Comparison of ENCODE assay signal across 10 mouse cellular contexts in the genomic region with DNA sequence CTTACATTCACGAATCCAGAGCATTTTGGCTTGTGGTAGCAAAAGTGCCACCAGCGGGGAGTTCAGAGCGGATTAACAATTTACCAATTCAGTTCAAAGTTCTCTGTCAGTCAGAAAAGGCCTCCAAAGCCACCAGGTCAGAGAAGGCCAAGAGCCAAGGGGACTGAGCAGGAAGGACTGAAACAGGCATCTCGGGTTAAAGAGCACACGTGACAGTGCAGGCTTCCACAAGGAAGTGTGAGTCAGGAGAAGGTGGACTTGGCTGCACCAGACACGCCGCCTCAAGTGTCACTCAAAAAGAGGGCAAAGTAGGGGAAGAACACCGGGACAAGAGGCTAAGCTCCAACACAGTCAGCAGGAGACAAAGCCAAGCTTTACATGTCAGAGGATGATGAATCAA. TPM values are rescaled to one million over a fixed set of nuclear protein-coding genes. Genes with fewer than 3 reads are reported as not detected.
A peak's percentile ranks its signal among the peaks of the same experiment; 100 is the strongest.
DNase-seq lines count a peak whose midpoint lies in the region; ATAC-seq lines count a peak whose summit lies in the region.
"Had no signal": no experiment of that assay in that cellular context is flagged by ENCODE, and none has a peak within 500 bp of the region (broad histone marks: within the 10 kb centered on the region; RNA-seq: fewer than 3 reads in every experiment).

No protein-coding gene starts in this region.

- no peaks in the 10 kb centered on the region for H3K9me3 ChIP-seq in intestine, embryonic 14.5 days (ENCODE audit: control insufficient read depth, low read length)
- H3K9me3 ChIP-seq in forebrain, embryonic 11.5 days (ENCODE audit: control insufficient read depth, low read length): no peaks in the 10 kb centered on the region
- H3K9me3 ChIP-seq: limb, embryonic 15.5 days had no signal

- ATAC-seq in intestine, embryonic 14.5 days (replicated peaks; ENCODE audit: low FRiP score, low TSS enrichment, low read depth): no peak
- no peak for ATAC-seq in forebrain, embryonic 11.5 days (replicated peaks; ENCODE audit: low FRiP score)

- H3K27me3 ChIP-seq in intestine, embryonic 14.5 days (replicated peaks; ENCODE audit: control insufficient read depth, insufficient read depth, low read length): no peaks in the 10 kb centered on the region
- H3K27me3 ChIP-seq in forebrain, embryonic 11.5 days (ENCODE audit: control insufficient read depth, insufficient read depth, low read length): no peaks in the 10 kb centered on the region
- H3K27me3 ChIP-seq: limb, embryonic 15.5 days had no signal

- H3K4me2 ChIP-seq in intestine, embryonic 14.5 days (ENCODE audit: low read length): no peak overlapping the region
- no peak overlapping the region for H3K4me2 ChIP-seq in forebrain, embryonic 11.5 days (ENCODE audit: low read depth, low read length, severe bottlenecking)
- H3K4me2 ChIP-seq: limb, embryonic 15.5 days had no signal

- H3K27ac ChIP-seq in intestine, embryonic 14.5 days (ENCODE audit: low read depth): 0 out of 2 replicates have a peak overlapping the region, but pooled peaks have one; percentile 18
- H3K27ac ChIP-seq in forebrain, embryonic 11.5 days (ENCODE audit: low read depth, low read length): no peak overlapping the region
- H3K27ac ChIP-seq: limb, embryonic 15.5 days had no signal

- H3K4me3 ChIP-seq in intestine, embryonic 14.5 days (ENCODE audit: low read depth, low read length): no peak overlapping the region
- no peak overlapping the region for H3K4me3 ChIP-seq in forebrain, embryonic 11.5 days (ENCODE audit: low read depth, low read length)
- H3K4me3 ChIP-seq: limb, embryonic 15.5 days had no signal

- WGBS in intestine, embryonic 14.5 days: 72% methylated on average over 8 of the region's 8 CpGs
- 86% methylated on average over 8 of the region's 8 CpGs for WGBS in forebrain, embryonic 11.5 days

- H3K9ac ChIP-seq in intestine, embryonic 14.5 days (ENCODE audit: low read length): no peak overlapping the region
- H3K9ac ChIP-seq in forebrain, embryonic 11.5 days (ENCODE audit: low read length): no peak overlapping the region
- H3K9ac ChIP-seq: limb, embryonic 15.5 days had no signal

- DNase-seq in R1 (ENCODE audit: low read depth, low spot score): peak; percentile 8
- DNase-seq in intestine, embryonic 14.5 days (ENCODE audit: low spot score): no peak
- DNase-seq in kidney, postnatal 36 days: peak; percentile 83 to 92
- peak; percentile 72 for DNase-seq in lung, postnatal 25 days (ENCODE audit: low spot score)
- no peak for DNase-seq in spleen, postnatal 36 days (ENCODE audit: low spot score in 2 of 2)
- no peak for DNase-seq in right cerebral cortex, adult 2 months (ENCODE audit: low spot score in 2 of 2)
- DNase-seq in forebrain, embryonic 11.5 days (ENCODE audit: low spot score): no peak
- DNase-seq: right cerebral cortex, adult 18-20 months; thymus, postnatal 36 days had no signal

- H3K4me1 ChIP-seq in intestine, embryonic 14.5 days (replicated peaks; ENCODE audit: control insufficient read depth, insufficient read depth, low read length): peaks cover 11% of the 10 kb centered on the region
- H3K4me1 ChIP-seq in forebrain, embryonic 11.5 days (replicated peaks; ENCODE audit: control insufficient read depth, insufficient read depth, low read length): peaks cover 3% of the 10 kb centered on the region

- peaks cover 12% of the 10 kb centered on the region for H3K36me3 ChIP-seq in intestine, embryonic 14.5 days (ENCODE audit: control insufficient read depth, insufficient read depth, low read length)
- H3K36me3 ChIP-seq in forebrain, embryonic 11.5 days (ENCODE audit: control insufficient read depth, insufficient read depth, low read length): peaks cover under 1% of the 10 kb centered on the region; the same call in 1 of the 2 replicates

RNA-seq across cellular contexts. Expression of gene Aptx, which starts 2.8 kb away (rescaled TPM):
- 24.3 and 27.3 TPM in 2 replicates for polyA plus RNA-seq in intestine, embryonic 14.5 days (2014; fragmentation: Nextera tagmentation; extraction: Ambion mirVana)
- polyA plus RNA-seq in forebrain, embryonic 11.5 days (2014; fragmentation: Nextera tagmentation; extraction: Ambion mirVana): 35.1 and 36.6 TPM in 2 replicates

RNA-seq across cellular contexts. Expression of gene Dnaja1, which starts 21.7 kb away (rescaled TPM):
- 338 and 347 TPM in 2 replicates for polyA plus RNA-seq in intestine, embryonic 14.5 days (2014; fragmentation: Nextera tagmentation; extraction: Ambion mirVana)
- 640 and 645 TPM in 2 replicates for polyA plus RNA-seq in forebrain, embryonic 11.5 days (2014; fragmentation: Nextera tagmentation; extraction: Ambion mirVana)

RNA-seq across cellular contexts. Expression of gene Smu1, which starts 57.5 kb away (rescaled TPM):
- 155 and 169 TPM in 2 replicates for polyA plus RNA-seq in intestine, embryonic 14.5 days (2014; fragmentation: Nextera tagmentation; extraction: Ambion mirVana)
- polyA plus RNA-seq in forebrain, embryonic 11.5 days (2014; fragmentation: Nextera tagmentation; extraction: Ambion mirVana): 185 and 191 TPM in 2 replicates

Comparison
In these comparisons a context has a peak if more than half of its experiments do, and no peak if none do; other contexts are left out.
1. DNase-seq: peak in R1 (single experiment), kidney, postnatal 36 days (2 of 2) and lung, postnatal 25 days (single experiment); none in intestine, embryonic 14.5 days (single experiment), spleen, postnatal 36 days (0 of 2), right cerebral cortex, adult 2 months (0 of 2) and forebrain, embryonic 11.5 days (single experiment).